Mouse (Mus musculus): ENCODE measurements around the gene Acer1. TPM values are rescaled to one million over a fixed set of nuclear protein-coding genes. Genes with fewer than 3 reads are reported as not detected.

Gene Acer1
- polyA plus RNA-seq, 1 experiment from 2014 or later: not detected

DNA sequence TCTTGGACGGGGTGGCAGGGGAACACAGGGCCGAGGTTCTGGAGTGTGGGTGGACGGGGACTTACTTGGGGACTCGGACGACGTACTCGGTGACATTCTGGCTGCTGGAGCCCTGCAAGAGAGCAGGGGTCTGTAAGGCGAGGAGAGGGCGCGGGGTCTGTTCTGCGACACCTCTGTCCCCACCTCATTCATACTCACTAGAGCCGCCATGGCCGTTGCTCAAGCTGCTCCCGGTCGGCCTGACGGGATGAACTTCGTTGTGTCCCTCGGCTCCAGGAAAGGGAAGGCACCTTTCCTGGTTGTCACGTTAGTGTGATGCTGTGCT, 28.9 kb upstream of the Acer1 start:
- Histone ChIP-seq H3K4me1 (replicated peaks; ENCODE audit: control insufficient read depth, insufficient read depth, low read length) (no peaks in the 10 kb centered on the region), H3K9ac (ENCODE audit: low read depth, low read length) (peak overlapping the region; percentile 66), H3K36me3 (ENCODE audit: control insufficient read depth, insufficient read depth, low read length) (no peaks in the 10 kb centered on the region), H3K27ac (ENCODE audit: low read depth, low read length) (peak overlapping the region; percentile 48; the same call in 1 of the 2 replicates), H3K4me2 (replicated peaks; ENCODE audit: low read depth, low read length) (peak overlapping the region; percentile 75), H3K27me3 (ENCODE audit: control insufficient read depth, insufficient read depth, low read length) (no peaks in the 10 kb centered on the region), H3K4me3 (ENCODE audit: low read depth, low read length) (peak overlapping the region; percentile 71), H3K9me3 (ENCODE audit: control insufficient read depth, low read length) (no peaks in the 10 kb centered on the region)
- WGBS: under 1% methylated on average over 19 of the region's 19 CpGs
- peak; percentile 67 for ATAC-seq (ENCODE audit: low FRiP score)
- no peak for DNase-seq (ENCODE audit: low spot score)

DNA sequence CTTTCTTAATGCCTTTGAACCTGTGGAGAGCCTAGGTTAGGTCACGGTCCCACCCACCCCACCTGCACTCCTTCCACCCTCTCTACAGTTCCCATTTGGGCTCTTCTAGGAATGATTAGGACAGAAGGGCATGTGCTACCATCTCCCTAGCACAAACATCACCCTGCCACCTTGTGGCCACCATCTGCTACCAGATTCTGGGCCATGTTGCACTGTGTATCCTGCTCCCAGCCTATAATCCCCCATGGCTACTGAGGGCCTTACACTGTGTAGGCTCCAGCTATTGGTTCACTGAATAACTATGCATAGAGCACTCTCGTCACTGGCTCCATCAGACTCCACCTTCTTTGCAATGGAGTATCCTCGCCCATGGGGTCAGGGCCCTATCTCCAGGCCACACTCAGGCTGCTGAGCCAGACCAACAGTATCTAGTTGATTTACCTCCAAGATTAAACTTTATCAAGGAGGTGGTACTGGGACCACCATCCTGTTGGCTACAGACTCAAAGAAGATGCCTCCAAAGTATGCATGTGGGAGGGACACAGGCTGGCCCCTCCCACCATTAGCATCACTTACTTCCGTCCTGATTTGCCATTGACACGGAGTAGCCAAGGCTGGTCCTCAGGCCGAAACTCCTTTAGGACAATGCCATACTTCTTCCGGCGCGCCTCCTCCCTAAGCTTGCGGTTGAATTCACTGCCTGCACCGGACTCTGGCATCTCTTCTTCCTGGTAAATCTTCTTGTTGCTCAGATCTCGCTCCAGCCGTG, 25.4 kb upstream of the Acer1 start:
- Histone ChIP-seq H3K36me3 (ENCODE audit: control insufficient read depth, insufficient read depth, low read length) (peaks cover 10% of the 10 kb centered on the region; the same call in 1 of the 2 replicates), H3K4me1 (replicated peaks; ENCODE audit: control insufficient read depth, insufficient read depth, low read length) (no peaks in the 10 kb centered on the region), H3K27me3 (ENCODE audit: control insufficient read depth, insufficient read depth, low read length) (no peaks in the 10 kb centered on the region), H3K4me2 (replicated peaks; ENCODE audit: low read depth, low read length) (no peak overlapping the region), H3K9ac (ENCODE audit: low read depth, low read length) (no peak overlapping the region), H3K27ac (ENCODE audit: low read depth, low read length) (no peak overlapping the region), H3K4me3 (ENCODE audit: low read depth, low read length) (no peak overlapping the region), H3K9me3 (ENCODE audit: control insufficient read depth, low read length) (no peaks in the 10 kb centered on the region)
- 88% methylated on average over 13 of the region's 13 CpGs for WGBS
- DNase-seq (ENCODE audit: low spot score) (no peak), ATAC-seq (ENCODE audit: low FRiP score) (no peak)

DNA sequence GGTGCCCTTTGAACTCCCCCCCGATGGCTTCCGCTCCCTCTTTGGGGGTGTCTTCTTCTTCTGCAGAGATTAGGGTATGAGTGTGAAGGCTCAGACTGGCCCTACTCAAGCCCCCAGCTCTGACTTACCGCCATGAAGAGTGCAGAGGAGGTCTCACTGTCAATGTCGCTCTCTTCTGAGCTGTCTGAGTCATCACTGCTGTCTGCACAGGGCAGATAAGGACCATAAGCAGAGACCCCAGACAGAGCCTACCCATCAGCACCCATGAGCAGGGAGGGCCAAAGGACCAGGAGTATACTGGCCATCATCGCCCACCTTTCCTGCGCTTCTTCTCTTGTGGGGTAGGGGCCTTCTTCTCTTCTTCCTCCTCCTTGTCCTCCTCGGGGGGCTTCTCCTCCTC, 22.1 kb upstream of the Acer1 start:
- no peak overlapping the region for H3K9ac ChIP-seq (ENCODE audit: low read depth, low read length)
- peaks cover 10% of the 10 kb centered on the region; the same call in 1 of the 2 replicates for H3K36me3 ChIP-seq (ENCODE audit: control insufficient read depth, insufficient read depth, low read length)
- DNase-seq (ENCODE audit: low spot score) (no peak), ATAC-seq (ENCODE audit: low FRiP score) (no peak)
- H3K4me1 ChIP-seq (replicated peaks; ENCODE audit: control insufficient read depth, insufficient read depth, low read length): no peaks in the 10 kb centered on the region
- H3K4me3 ChIP-seq (ENCODE audit: low read depth, low read length): no peak overlapping the region
- no peaks in the 10 kb centered on the region for H3K27me3 ChIP-seq (ENCODE audit: control insufficient read depth, insufficient read depth, low read length)
- no peak overlapping the region for H3K27ac ChIP-seq (ENCODE audit: low read depth, low read length)
- 89% methylated on average over 7 of the region's 7 CpGs for WGBS
- H3K4me2 ChIP-seq (replicated peaks; ENCODE audit: low read depth, low read length): no peak overlapping the region
- no peaks in the 10 kb centered on the region for H3K9me3 ChIP-seq (ENCODE audit: control insufficient read depth, low read length)

DNA sequence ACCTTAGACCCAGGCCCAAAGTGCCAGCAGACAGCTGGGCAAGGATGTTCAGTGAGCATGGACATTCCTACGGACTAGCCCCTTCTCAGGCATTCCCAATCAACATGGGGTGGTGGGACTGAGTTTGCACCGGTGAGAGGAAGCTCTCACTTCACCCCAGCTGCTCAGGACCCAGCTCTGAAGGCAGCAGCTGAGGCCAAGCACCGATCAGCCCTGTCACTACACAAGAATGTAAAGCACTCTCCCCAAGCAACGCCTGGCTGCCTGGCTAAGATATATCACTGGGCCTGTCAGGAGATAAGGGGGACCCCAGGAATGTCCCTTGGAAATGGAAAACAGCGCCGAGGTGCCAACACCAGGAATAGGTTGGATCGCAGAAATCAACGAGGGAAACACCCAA, 19.3 kb upstream of the Acer1 start:
- Histone ChIP-seq H3K27ac (ENCODE audit: low read depth, low read length) (no peak overlapping the region), H3K9me3 (ENCODE audit: control insufficient read depth, low read length) (no peaks in the 10 kb centered on the region), H3K4me1 (replicated peaks; ENCODE audit: control insufficient read depth, insufficient read depth, low read length) (peaks cover 5% of the 10 kb centered on the region; the same call in 1 of the 2 replicates), H3K4me2 (replicated peaks; ENCODE audit: low read depth, low read length) (no peak overlapping the region), H3K9ac (ENCODE audit: low read depth, low read length) (no peak overlapping the region), H3K4me3 (ENCODE audit: low read depth, low read length) (no peak overlapping the region), H3K36me3 (ENCODE audit: control insufficient read depth, insufficient read depth, low read length) (peaks cover 12% of the 10 kb centered on the region), H3K27me3 (ENCODE audit: control insufficient read depth, insufficient read depth, low read length) (no peaks in the 10 kb centered on the region)
- DNase-seq (ENCODE audit: low spot score): no peak
- no peak for ATAC-seq (ENCODE audit: low FRiP score)
- 75% methylated on average over 8 of the region's 8 CpGs for WGBS

DNA sequence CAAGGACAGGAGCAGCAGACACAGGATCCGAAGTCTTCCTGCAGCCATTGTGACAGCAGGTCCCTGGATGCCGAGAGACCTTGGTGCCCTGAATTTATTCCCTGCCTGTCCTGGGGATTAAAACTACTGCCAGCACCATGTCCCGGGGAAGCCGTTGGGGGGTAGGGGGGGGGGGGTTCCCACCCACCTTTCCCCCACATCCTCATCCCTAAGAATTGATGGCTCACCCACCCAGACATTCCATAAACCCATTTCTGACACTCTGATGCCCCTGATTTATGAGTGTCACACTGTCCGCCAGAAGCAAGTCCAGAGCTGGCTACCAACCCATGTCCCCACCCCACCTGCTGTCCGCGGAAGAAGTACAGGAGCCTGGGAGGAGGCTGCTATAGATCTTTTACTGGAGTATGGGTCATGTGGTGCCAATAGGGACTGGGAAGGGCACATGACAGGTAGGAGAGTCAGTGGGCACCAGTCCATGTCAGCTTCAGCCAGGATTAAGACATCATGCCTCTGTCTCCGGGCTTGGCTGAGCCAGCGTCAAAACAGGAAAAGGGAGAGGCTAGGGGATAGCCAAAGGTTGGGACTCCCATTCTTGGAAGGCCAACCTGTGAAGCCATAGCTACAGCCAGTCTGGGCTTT, 18.2 kb upstream of the Acer1 start, which contains the start of gene Pspn:
Pspn (minus strand) TSS at position 51 of the 642 bp plus-strand sequence.
- no peaks in the 10 kb centered on the region for H3K9me3 ChIP-seq (ENCODE audit: control insufficient read depth, low read length)
- peaks cover 5% of the 10 kb centered on the region; the same call in 1 of the 2 replicates for H3K4me1 ChIP-seq (replicated peaks; ENCODE audit: control insufficient read depth, insufficient read depth, low read length)
- WGBS: 83% methylated on average over 9 of the region's 9 CpGs
- H3K27me3 ChIP-seq (ENCODE audit: control insufficient read depth, insufficient read depth, low read length): no peaks in the 10 kb centered on the region
- no peak within 1 kb of the TSS for H3K9ac ChIP-seq (ENCODE audit: low read depth, low read length)
- H3K36me3 ChIP-seq (ENCODE audit: control insufficient read depth, insufficient read depth, low read length): peaks cover 12% of the 10 kb centered on the region
- H3K27ac ChIP-seq (ENCODE audit: low read depth, low read length): no peak within 1 kb of the TSS
- ATAC-seq (ENCODE audit: low FRiP score): no peak
- H3K4me2 ChIP-seq (replicated peaks; ENCODE audit: low read depth, low read length): no peak within 1 kb of the TSS
- no peak within 1 kb of the TSS for H3K4me3 ChIP-seq (ENCODE audit: low read depth, low read length)
- no peak for DNase-seq (ENCODE audit: low spot score)

DNA sequence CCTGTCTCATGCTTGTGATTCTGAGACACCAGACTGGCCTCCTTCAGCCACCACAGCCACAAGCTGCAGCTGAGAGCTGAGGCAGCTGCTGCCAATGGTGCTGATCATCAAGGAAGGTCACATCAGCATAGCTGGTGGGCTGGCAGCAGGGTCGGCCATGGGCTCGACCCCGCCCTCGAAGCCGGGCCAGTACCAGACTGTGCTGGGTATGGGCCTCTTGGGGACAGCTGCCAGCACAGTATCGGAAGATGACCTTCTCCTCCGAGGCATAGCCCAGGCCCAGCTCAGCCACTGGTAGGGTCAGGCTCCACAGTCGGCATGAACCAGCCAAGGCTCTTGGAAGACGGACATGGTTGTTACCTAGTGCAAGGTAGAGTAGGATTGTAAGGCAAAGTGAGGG, 17.5 kb upstream of the Acer1 start:
- H3K9me3 ChIP-seq (ENCODE audit: control insufficient read depth, low read length): no peaks in the 10 kb centered on the region
- H3K4me2 ChIP-seq (replicated peaks; ENCODE audit: low read depth, low read length): no peak overlapping the region
- H3K4me1 ChIP-seq (replicated peaks; ENCODE audit: control insufficient read depth, insufficient read depth, low read length): peaks cover 5% of the 10 kb centered on the region; the same call in 1 of the 2 replicates
- no peak overlapping the region for H3K27ac ChIP-seq (ENCODE audit: low read depth, low read length)
- DNase-seq (ENCODE audit: low spot score): no peak
- WGBS: 94% methylated on average over 9 of the region's 9 CpGs
- no peak for ATAC-seq (ENCODE audit: low FRiP score)
- H3K27me3 ChIP-seq (ENCODE audit: control insufficient read depth, insufficient read depth, low read length): no peaks in the 10 kb centered on the region
- no peak overlapping the region for H3K4me3 ChIP-seq (ENCODE audit: low read depth, low read length)
- H3K9ac ChIP-seq (ENCODE audit: low read depth, low read length): no peak overlapping the region
- peaks cover 13% of the 10 kb centered on the region for H3K36me3 ChIP-seq (ENCODE audit: control insufficient read depth, insufficient read depth, low read length)

DNA sequence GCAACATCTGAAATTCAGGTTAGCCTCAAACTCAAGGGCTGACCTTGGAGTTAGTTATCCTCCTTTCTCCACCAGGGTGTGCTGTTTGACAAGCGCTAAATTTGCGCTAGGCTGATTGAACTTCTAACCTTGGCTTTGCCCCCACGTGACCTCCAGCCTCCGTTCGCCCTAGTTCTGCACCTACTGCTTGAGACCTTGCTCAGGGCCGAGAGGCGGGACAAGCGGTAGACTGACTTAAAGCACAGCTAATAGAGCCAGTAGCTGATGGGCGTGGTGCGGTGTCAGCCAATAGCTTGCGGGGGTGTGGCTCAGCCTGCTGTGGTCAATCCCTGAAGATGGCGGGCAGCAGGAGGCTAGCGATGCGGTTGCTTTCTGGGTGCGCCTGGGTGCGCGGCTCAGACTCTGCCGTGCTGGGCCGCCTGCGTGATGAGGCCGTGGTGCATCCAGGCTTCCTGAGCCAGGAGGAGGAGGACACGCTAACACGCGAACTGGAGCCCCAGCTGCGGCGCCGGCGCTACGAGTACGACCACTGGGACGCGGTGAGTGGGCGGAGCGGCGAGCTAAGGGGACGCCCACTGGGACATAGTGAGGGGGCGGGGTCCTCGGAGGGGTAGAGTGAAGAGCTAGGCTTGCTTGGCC, 15.2 kb upstream of the Acer1 start, which contains the start of gene Alkbh7:
Alkbh7 (plus strand) TSS at position 311 of the 639 bp plus-strand sequence.
- H3K27ac ChIP-seq (ENCODE audit: low read depth, low read length): no peak within 1 kb of the TSS
- no peaks in the 10 kb centered on the region for H3K9me3 ChIP-seq (ENCODE audit: control insufficient read depth, low read length)
- H3K36me3 ChIP-seq (ENCODE audit: control insufficient read depth, insufficient read depth, low read length): peaks cover 13% of the 10 kb centered on the region; the same call in 1 of the 2 replicates
- peak within 1 kb of the TSS; percentile 52 for H3K4me3 ChIP-seq (ENCODE audit: low read depth, low read length)
- peak within 1 kb of the TSS; percentile 55 for H3K4me2 ChIP-seq (replicated peaks; ENCODE audit: low read depth, low read length)
- WGBS: 1% methylated on average over 38 of the region's 38 CpGs
- peak within 1 kb of the TSS; percentile 42 for H3K9ac ChIP-seq (ENCODE audit: low read depth, low read length)
- H3K4me1 ChIP-seq (replicated peaks; ENCODE audit: control insufficient read depth, insufficient read depth, low read length): peaks cover 5% of the 10 kb centered on the region; the same call in 1 of the 2 replicates
- DNase-seq (ENCODE audit: low spot score) (peak; percentile 93), ATAC-seq (ENCODE audit: low FRiP score) (peak; percentile 99)
- no peaks in the 10 kb centered on the region for H3K27me3 ChIP-seq (ENCODE audit: control insufficient read depth, insufficient read depth, low read length)

DNA sequence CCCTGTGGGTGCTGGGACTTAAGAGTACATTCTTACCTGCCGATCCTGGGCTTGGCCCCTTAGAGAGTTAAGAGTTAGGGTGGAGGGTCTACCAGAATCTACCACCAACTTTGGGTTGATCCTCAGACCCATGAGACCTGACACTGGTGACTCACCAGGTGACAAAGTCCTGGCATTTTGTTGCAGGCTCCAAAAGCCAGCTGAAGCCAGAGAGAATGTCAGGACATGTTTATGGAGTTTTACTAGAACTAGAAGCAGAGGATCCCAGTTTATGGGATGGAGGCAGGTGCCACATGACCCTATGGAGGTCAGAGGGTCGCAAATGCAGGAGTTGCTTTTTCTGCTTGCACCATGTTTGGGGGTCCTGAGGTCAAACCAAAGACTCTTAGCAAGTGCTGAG, 14.6 kb upstream of the Acer1 start:
- H3K27ac ChIP-seq (ENCODE audit: low read depth, low read length): no peak overlapping the region
- H3K9ac ChIP-seq (ENCODE audit: low read depth, low read length): no peak overlapping the region
- H3K9me3 ChIP-seq (ENCODE audit: control insufficient read depth, low read length): no peaks in the 10 kb centered on the region
- no peak; the same call in 1 of the 2 replicates for ATAC-seq (ENCODE audit: low FRiP score)
- no peak overlapping the region for H3K4me3 ChIP-seq (ENCODE audit: low read depth, low read length)
- peaks cover 13% of the 10 kb centered on the region; the same call in 1 of the 2 replicates for H3K36me3 ChIP-seq (ENCODE audit: control insufficient read depth, insufficient read depth, low read length)
- no peak overlapping the region; the same call in 1 of the 2 replicates for H3K4me2 ChIP-seq (replicated peaks; ENCODE audit: low read depth, low read length)
- H3K27me3 ChIP-seq (ENCODE audit: control insufficient read depth, insufficient read depth, low read length): no peaks in the 10 kb centered on the region
- no peak for DNase-seq (ENCODE audit: low spot score)
- 77% methylated on average over 2 of the region's 2 CpGs for WGBS
- H3K4me1 ChIP-seq (replicated peaks; ENCODE audit: control insufficient read depth, insufficient read depth, low read length): peaks cover 5% of the 10 kb centered on the region; the same call in 1 of the 2 replicates

All from hindbrain, embryonic 11.5 days (tissue).